Mouse (Mus musculus) MEL (cell line): Measurements from ENCODE around the gene Trim10.

Experiments used
- MAX ChIP-seq: IDR thresholded peaks from 2 replicates; pipeline ENCODE4 v1.6.1; 2011; ENCODE audit warnings: low read length, improper control_type of control experiment
- POLR2A ChIP-seq, 2 experiments: IDR thresholded peaks; 2 replicates each; pipeline ENCODE4 v1.6.1; 2011 to 2012; ENCODE audit warnings: low read length in 2 of 2, mild to moderate bottlenecking in 2 of 2, control low read depth in 1 of 2, improper control_type of control experiment in 1 of 2, low read depth in 1 of 2, moderate library complexity in 1 of 2; ENCODE audit not compliant: control insufficient read depth in 1 of 2, insufficient read depth in 1 of 2, poor library complexity in 1 of 2
- RCOR1 ChIP-seq: IDR thresholded peaks from 2 replicates; pipeline ENCODE4 v1.6.1; 2012; ENCODE audit warnings: low read depth, mild to moderate bottlenecking, inconsistent platforms, low read length, improper control_type of control experiment

DNA sequence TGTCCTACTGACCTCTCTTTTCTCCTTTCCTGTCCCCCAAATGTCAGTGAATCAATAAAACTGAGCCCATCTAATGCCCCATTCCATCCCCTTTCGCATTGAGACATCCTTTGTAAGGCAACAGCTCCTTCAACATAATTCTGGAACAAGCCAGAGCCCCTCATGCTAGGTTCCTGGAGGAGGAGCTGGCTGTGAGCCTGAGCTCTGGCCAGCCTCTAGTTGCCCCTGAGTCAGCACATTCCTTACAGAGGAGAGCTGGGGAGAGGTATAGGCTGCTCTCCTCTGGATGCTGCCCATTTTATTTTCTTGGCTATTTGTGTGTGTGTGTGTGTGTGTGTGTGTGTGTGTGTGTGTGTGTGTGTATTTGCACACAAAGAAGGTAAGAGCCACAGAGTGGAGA lies 38.9 kb downstream of the Trim10 start:
- no peak for TF ChIP-seq POLR2A (IDR thresholded peaks at IDR 0.05; ENCODE audit: control insufficient read depth in 1 of 2, insufficient read depth in 1 of 2, low read depth in 1 of 2, low read length in 2 of 2, poor library complexity in 1 of 2)
- no peak for TF ChIP-seq MAX
- TF ChIP-seq RCOR1: no peak
